Mouse (Mus musculus) stomach, postnatal 0 days (tissue): ENCODE results near the gene Camkmt. TPM values are rescaled to one million over a fixed set of nuclear protein-coding genes. Genes with fewer than 3 reads are reported as not detected.

Source experiments
- ATAC-seq: fragments of 200-750 bp; cut with Nextera tagmentation; 2 replicates; pipeline ENCODE4 v1.8.0; 2017; ENCODE audit not compliant: low FRiP score, low TSS enrichment
- DNase-seq: peaks from one replicate; pipeline ENCODE4 v3.0.0-alpha.2; 2016; ENCODE audit warnings: low spot score
- H3K27ac ChIP-seq: fragments of 300-500 bp; sonication (generic); replicated peaks from 2 replicates; pipeline ENCODE4 v1.5.1; 2014; ENCODE audit warnings: mild to moderate bottlenecking, control low read depth
- H3K27me3 ChIP-seq: fragments of 300-500 bp; sonication (generic); 2 replicates; pipeline ENCODE4 v1.6.1; 2014; ENCODE audit warnings: low read length; ENCODE audit not compliant: control insufficient read depth, insufficient read depth
- H3K36me3 ChIP-seq: fragments of 300-500 bp; sonication (generic); 2 replicates; pipeline ENCODE4 v1.6.1; 2014; ENCODE audit warnings: low read length, mixed read lengths; ENCODE audit not compliant: control insufficient read depth, insufficient read depth
- H3K4me1 ChIP-seq: fragments of 300-500 bp; sonication (generic); replicated peaks from 2 replicates; pipeline ENCODE4 v1.6.1; 2014; ENCODE audit warnings: antibody characterized with exemption; ENCODE audit not compliant: control insufficient read depth, insufficient read depth
- H3K4me2 ChIP-seq: fragments of 300-500 bp; sonication (generic); replicated peaks from 2 replicates; pipeline ENCODE4 v1.6.1; 2014; ENCODE audit warnings: low read depth, mild to moderate bottlenecking, control low read depth, moderate library complexity
- H3K4me3 ChIP-seq: fragments of 300-500 bp; sonication (generic); 2 replicates; pipeline ENCODE4 v1.5.1; 2014; ENCODE audit warnings: low read depth, low read length, control low read depth
- H3K9ac ChIP-seq: fragments of 300-500 bp; sonication (generic); 2 replicates; pipeline ENCODE4 v1.6.1; 2014; ENCODE audit warnings: mild to moderate bottlenecking, low read length, control low read depth, mixed read lengths
- H3K9me3 ChIP-seq: fragments of 300-500 bp; sonication (generic); 2 replicates; pipeline ENCODE4 v1.6.1; 2016; ENCODE audit warnings: low read length; ENCODE audit not compliant: control insufficient read depth
- CTCF ChIP-seq: IDR thresholded peaks from 2 replicates; pipeline ENCODE4 v1.5.1; 2016; ENCODE audit warnings: antibody characterized with exemption, low read depth, mild to moderate bottlenecking, moderate library complexity
- EP300 ChIP-seq: optimal IDR thresholded peaks from 2 replicates; pipeline ENCODE3; 2016; ENCODE audit warnings: antibody characterized with exemption
- WGBS: fragments of 180-500 bp; shearing (Covaris S2); extraction: QIAGEN DNeasy Blood & Tissue Kit; methylation state at CpG from one replicate; pipeline ENCODE4 v1.1.7; 2014; 5-methylcytosine and 5-hydroxymethylcytosine counted together
- polyA plus RNA-seq: library from polyadenylated mRNA; unstranded; fragments of >200 nt; fragmentation: Nextera tagmentation; extraction: Ambion mirVana; gene quantifications from 2 replicates; pipeline ENCODE4 v1.2.1, GENCODE M21; 2015

Camkmt gene
- polyA plus RNA-seq, 1 experiment from 2014 or later, result 8.3 TPM

DNA sequence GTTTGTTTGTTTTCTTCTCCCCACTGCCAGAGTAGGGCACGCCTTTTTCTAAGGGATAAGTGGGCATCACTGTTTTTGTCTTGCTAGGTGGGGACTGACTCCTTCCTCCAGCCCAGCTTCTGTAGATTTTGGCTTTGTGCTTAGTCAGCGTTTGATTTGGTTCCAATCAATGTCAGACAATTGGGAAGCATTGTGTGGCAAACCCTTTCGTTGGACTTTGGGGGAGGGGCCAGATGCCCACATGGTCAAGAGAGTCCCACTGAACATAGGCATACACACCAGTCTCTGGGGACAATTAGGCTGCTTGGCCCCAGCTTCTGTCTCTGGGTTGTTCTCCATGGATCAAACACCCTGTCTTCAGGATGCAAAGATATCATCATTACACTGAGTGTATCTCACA lies 371.2 kb downstream of the Camkmt start:
- 41% methylated on average over 3 of the region's 3 CpGs for whole genome bisulfite sequencing
- H3K4me3 ChIP-seq, result no peak overlapping the region
- DNase-seq (no peak), ATAC-seq (no peak)
- H3K27me3 ChIP-seq, result peaks cover 16% of the 10 kb centered on the region; the same call in 1 of the 2 replicates
- no peak overlapping the region for H3K9ac ChIP-seq
- no peak overlapping the region for H3K4me2 ChIP-seq
- H3K36me3 ChIP-seq, result no peaks in the 10 kb centered on the region
- H3K4me1 ChIP-seq, result no peaks in the 10 kb centered on the region
- no peak for TF ChIP-seq CTCF
- no peak for TF ChIP-seq EP300
- no peak overlapping the region for H3K27ac ChIP-seq
- no peaks in the 10 kb centered on the region for H3K9me3 ChIP-seq

DNA sequence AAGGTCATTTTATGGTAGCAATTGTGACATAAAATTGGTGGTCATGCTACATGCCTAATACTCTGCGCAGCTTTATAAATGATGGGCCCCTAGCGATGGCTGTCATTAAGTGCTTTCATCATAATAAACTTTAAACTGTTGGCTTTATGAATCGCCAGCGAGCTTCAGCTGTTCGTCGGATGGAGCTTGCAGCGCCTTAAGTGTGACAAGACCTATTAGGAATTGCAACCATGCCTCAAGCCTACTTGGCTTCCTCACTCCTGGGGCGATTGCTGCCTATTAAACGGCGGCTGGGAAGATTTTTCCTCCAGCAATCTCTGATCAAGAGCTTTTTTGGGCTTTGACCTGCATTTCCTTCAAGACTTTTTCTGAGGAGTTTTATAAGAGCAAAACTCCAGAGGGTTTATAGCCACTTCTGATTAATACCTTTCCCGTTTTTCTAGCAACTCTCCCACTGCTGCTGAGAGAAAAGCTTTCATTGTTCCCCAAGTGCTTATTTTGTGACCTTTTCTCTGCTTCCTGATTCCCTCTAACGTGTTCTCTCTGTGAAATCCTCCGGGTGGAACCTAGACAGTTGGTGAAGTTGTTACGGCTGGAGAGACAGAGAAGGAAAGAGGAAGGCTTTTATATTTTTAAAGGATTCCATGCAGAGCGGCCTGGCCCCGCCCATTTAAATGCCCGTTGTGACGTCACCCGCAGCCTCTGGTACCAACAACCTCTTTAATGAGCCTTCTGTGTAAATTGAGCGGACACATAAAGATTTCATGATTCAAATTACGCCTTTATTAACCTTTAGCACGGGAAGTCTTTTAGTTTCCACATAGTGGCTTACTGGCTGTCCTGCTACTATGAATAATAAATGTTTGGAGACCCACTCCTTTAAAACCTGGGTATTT lies 373.4 kb downstream of the Camkmt start:
- Histone ChIP-seq H3K4me2 (no peak overlapping the region), H3K27ac (no peak overlapping the region), H3K36me3 (no peaks in the 10 kb centered on the region), H3K4me3 (no peak overlapping the region), H3K9ac (no peak overlapping the region), H3K9me3 (no peaks in the 10 kb centered on the region), H3K27me3 (peaks cover 14% of the 10 kb centered on the region; the same call in 1 of the 2 replicates), H3K4me1 (no peaks in the 10 kb centered on the region)
- 13% methylated on average over 22 of the region's 22 CpGs for WGBS
- no peak for DNase-seq
- ATAC-seq, result no peak
- TF ChIP-seq EP300, result no peak
- TF ChIP-seq CTCF, result no peak

DNA sequence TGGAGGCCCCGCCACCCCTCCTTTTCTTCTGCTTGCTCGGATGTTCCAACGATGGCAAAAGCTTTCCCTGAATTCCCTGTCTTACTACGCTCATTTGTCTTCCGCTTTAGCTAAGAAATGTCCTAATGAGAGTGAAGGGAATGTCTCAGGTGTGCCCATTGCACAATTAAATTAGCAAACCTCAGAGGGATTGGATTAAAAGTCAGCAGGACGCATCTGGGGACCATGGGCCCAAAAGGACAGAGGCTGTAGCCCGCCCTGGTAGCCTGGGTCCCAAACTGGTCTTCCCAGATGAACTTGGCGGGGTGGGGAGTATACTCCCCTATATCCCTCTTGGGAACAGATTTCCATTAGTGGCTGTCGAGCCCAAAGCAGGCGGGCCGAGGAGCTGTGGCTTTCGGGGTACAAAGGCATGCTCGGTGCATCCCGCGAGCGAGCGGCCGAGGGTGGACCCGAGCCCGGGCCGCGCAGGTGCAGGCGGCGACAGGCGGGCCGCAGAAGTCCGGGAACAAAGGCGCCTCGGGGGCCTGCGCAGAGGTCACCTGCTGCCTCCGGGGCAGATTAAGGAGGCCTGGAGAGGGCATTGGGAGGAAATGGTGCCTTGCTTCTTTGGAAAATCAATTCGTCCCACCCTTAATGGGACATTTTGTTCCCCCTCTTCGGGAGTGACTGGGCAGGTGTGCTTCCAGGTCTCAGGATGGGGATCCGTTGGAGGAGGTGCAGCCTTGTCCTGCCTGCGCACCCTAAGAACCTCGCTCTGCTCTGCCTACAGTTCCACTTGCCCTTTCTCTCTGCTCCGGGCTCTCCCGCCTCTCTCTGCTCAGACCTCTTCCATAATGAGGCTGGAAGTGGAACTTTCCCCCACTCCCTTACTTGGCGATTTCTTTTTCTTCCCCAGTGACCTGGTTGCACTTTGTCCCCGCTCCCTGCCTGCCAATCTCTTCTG lies 374.4 kb downstream of the Camkmt start:
- 4% methylated on average over 40 of the region's 40 CpGs for WGBS
- TF ChIP-seq EP300 (no peak), CTCF (no peak)
- Histone ChIP-seq H3K4me1 (no peaks in the 10 kb centered on the region), H3K9me3 (no peaks in the 10 kb centered on the region), H3K27ac (no peak overlapping the region), H3K4me3 (peak overlapping the region; percentile 13; the same call in 1 of the 2 replicates), H3K4me2 (peak overlapping the region; percentile 40), H3K36me3 (no peaks in the 10 kb centered on the region), H3K27me3 (peaks cover 11% of the 10 kb centered on the region; the same call in 1 of the 2 replicates), H3K9ac (no peak overlapping the region)
- DNase-seq (peak; percentile 38), ATAC-seq (peak; percentile 76; the same call in 1 of the 2 replicates)

DNA sequence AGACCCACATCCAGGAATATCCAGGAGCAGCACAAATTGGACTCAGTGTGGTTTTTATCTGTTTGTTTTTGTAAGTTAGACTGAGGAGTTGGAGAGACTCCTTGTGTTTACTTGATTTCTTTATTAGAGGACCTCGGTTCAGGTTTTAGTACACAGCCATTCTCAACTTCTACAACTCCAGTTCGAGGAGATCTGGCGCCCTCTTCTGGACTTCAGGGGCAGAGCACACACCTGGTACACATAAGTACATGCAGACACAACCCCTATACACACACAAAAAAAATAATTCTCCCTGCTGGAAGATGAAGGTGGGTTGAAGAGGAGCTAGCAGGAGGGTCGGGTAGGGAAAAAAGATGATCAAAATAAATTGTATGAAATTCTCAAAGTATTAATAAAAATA lies 379.4 kb downstream of the Camkmt start:
- no peak overlapping the region for H3K27ac ChIP-seq
- H3K4me1 ChIP-seq, result no peaks in the 10 kb centered on the region
- ATAC-seq, result no peak
- H3K4me2 ChIP-seq, result no peak overlapping the region
- H3K36me3 ChIP-seq, result no peaks in the 10 kb centered on the region
- WGBS, result 69% methylated on average over 4 of the region's 4 CpGs
- DNase-seq, result no peak
- peaks cover 10% of the 10 kb centered on the region for H3K27me3 ChIP-seq
- no peak overlapping the region for H3K4me3 ChIP-seq
- no peaks in the 10 kb centered on the region for H3K9me3 ChIP-seq
- TF ChIP-seq CTCF (peak; percentile 25; the same call in 1 of the 2 replicates), EP300 (no peak)
- no peak overlapping the region for H3K9ac ChIP-seq

DNA sequence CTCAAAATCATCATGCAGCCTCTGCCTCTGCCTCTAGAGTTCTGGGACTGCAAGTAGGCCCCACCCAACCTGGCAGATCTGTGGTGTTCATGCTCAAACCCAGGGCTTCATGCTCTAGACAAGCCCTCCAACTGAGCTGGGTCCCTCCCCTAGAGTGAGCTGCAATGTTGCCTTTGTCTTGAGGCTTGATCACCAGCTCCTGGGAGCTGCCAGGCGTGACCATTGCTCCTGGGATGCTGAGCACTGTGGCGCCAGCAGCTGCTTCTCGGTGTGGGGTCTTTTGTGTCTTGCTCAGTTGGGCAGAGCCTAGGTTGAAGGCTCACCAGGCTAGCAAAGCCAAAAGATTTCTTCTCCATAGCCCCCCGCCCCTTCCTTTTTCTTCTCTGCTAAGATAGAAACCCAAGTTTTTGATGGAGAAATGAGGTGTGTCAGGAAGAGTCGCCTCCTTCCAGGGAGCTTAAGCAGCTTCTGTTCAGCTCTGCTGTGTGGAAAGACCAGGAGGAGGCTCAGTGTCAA lies 382.4 kb downstream of the Camkmt start:
- WGBS, result 17% methylated on average over 5 of the region's 5 CpGs
- H3K9me3 ChIP-seq, result no peaks in the 10 kb centered on the region

More for the DNA sequence above, 382.4 kb downstream of the Camkmt start:
- H3K4me1 ChIP-seq, result no peaks in the 10 kb centered on the region
- TF ChIP-seq CTCF, result no peak
- TF ChIP-seq EP300, result no peak
- no peak overlapping the region for H3K4me2 ChIP-seq
- ATAC-seq (no peak), DNase-seq (no peak)
- no peaks in the 10 kb centered on the region for H3K36me3 ChIP-seq
- H3K4me3 ChIP-seq, result no peak overlapping the region
- H3K27ac ChIP-seq, result no peak overlapping the region
- H3K9ac ChIP-seq, result no peak overlapping the region
- H3K27me3 ChIP-seq, result peaks cover 8% of the 10 kb centered on the region
